Mouse (Mus musculus): Measurements from ENCODE around the gene Oosp1.

Oosp1 gene

DNA sequence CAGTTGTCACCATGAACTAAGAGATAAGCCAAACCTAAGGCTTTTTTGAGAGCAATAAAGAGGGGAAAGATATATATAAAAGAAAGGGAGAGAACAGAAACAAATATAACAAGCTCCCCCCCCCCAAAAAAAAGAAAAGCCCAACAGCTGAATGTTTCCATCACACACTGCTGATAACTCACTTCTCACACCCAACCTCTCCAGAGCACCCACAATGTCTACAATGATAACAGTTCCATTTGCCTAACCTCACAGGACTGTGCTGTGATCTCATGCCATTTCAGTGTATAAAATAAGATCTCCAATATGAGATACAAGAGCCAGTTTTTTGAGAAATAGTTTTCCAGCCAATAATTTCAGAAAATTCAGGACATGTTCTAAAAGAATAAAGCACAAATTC, 73.0 kb downstream of the Oosp1 start:
- DNase-seq (ENCODE audit: low spot score): no peak

Measured in embryo, embryonic 10.5 days (tissue).